Mouse (Mus musculus) cortical plate, adult 2 months (tissue): Measurements from ENCODE around the gene Nadk.

Experiments
- CTCF ChIP-seq: fragments of 200-500 bp; IDR thresholded peaks from 2 replicates; pipeline ENCODE4 v1.5.1; 2011; ENCODE audit warnings: mild to moderate bottlenecking, control low read depth, low read length; ENCODE audit not compliant: insufficient read depth; ENCODE audit errors: extremely low read depth
- POLR2A ChIP-seq: fragments of 200-500 bp; IDR thresholded peaks from 2 replicates; pipeline ENCODE4 v1.6.1; 2011; ENCODE audit warnings: mild to moderate bottlenecking, low read length, control low read depth; ENCODE audit not compliant: insufficient read depth; ENCODE audit errors: extremely low read depth

DNA sequence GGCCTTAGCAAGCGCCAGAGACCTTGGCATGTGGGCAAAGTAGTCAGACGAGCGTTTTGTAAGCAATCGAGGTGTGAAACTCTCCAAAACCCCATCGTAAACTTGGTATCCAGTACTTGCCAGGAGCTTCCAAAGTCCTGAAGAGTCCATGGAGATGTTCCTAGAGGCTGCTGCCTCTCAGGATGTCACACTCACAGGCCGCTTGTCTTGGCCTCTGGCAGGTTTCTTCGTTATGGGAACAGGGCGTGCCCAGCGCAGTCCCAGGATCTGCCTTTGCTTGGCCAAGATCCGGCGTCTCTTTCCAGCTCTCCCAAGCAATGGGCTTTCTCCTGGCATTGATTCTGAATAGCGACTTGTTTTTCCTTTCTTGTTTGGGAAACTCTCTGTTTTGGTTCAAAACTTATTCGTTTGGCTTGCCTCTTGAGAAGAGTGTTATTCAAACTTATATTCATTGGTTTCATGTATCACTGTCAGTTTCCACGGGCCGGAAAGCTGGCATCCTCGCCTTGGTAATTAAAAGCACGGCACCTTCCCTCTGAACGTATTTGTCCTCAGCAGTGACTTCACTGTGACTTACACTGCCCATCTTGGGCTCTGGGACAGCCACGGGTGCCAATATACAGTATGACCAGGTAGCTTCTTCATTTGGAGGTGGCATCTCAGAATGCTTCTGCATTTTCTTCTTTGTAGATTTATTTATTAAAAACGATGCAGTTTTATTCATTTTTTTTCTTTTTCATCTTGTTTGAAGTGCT is 2.3 kb downstream of the Nadk start:
- no peak for TF ChIP-seq POLR2A
- no peak for TF ChIP-seq CTCF
